Mouse (Mus musculus): Measurements from ENCODE around the gene Resf1.
"Not testable (repeated sequence)": the region's sequence is repeated elsewhere in the genome, so short reads cannot be mapped to it uniquely, and the experiment has no call there.

Gene Resf1

GRCm38 (mm10) chr6:149344372-149344771 lies 35.2 kb downstream of the Resf1 start:
- CTCF ChIA-PET, result no interaction called here

DNA sequence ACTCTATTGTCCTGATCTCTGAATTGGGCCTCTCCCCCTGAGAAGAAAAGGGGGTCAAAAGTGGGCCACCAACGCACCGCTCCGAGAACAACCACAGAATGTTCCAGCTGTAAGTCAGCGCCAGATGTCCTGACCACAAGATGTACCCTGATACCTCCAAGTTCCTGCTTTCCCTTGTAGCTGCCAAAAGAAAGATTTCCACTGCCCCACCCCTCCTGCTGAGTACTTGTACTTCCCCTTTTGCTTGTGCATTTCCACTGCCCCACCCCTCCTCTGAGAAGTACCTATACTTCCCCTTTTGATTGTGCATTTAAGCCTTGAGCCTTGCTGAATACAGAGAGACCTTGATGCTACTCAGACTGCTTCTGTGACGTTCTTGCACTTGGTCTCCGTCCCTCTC lies 39.0 kb downstream of the Resf1 start:
- CTCF ChIA-PET, result not testable (repeated sequence)

- CTCF ChIA-PET, result interaction anchor here (0.7 kb wide), 1 partner anchor 12 kb away, joined by 13 read pairs; no protein-coding TSS in a partner anchor
Observed at GRCm38 (mm10) chr6:149354826-149355495, 45.7 kb downstream of the Resf1 start.

DNA sequence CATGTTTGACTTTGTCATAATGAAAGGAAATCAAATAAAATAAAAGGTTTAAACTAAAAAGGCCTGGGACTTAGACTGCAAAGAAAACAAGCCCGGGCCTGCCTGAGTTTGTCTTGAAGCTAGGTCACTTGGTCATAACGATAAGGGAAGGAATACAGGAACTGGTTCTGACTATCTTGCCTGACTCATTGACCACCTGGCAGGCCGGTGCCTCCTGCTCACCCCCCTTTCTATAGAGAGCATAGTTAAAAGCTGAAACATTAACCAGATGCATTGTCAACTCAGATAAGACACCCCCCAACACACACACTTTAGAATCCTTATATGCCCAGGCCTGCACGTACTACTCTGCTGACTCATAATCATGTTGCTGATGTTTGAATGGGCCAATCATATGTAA lies 46.6 kb downstream of the Resf1 start:
- CTCF ChIA-PET, result not testable (repeated sequence)

DNA sequence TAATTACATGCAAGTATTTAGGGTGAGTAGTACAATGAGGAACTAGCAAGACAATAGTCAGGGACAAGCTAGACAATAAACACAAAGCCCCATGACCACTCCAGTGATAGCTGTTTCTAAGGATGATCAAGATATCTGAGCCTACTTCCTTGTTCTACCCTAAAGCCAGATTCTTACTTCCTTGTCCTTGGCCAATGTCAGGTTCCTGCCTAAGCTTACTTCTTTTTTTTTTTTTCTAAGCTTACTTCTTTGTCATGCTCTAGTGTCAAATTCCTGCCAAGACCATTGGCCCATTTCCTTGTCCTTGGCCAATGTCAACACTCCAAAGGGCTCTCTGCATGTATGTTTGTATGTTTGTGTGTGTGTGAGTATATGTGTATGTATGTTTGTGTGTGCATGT lies 47.9 kb downstream of the Resf1 start:
- CTCF ChIA-PET, result no interaction called here

DNA sequence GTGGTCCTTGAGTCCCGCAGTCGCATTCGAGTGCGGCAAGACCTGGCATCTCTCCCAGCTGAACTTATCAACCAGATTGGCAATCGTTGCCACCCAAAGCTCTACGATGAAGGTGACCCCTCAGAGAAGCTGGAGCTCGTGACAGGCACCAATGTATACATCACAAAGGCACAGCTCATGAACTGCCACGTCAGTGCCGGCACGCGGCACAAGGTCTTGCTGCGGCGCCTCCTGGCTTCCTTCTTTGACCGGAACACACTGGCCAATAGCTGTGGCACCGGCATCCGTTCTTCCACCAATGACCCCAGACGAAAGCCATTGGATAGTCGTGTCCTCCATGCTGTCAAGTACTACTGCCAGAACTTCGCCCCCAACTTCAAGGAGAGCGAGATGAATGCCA lies 53.3 kb downstream of the Resf1 start:
- CTCF ChIA-PET, result not testable (repeated sequence)

- CTCF ChIA-PET, result not testable (repeated sequence)
Observed at GRCm38 (mm10) chr6:149365975-149366374, 56.8 kb downstream of the Resf1 start.

DNA sequence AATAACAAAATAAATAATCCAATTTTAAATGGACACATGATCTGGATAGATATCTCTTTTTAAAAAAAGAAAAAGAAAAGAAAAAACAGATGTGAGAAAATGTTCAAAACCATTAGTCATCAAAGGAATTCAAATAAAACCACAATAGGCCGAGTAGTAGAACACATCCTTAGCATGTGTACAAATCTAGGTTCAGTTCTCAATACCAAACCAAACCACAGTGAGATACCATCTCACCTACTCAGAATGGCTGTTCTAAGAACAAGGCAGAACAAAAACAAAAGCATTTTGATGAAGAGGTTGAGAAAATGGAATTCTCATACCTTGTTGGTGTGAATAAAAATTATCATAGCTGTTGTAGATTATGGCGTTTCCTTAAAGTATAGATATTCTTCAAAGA lies 57.2 kb downstream of the Resf1 start:
- CTCF ChIA-PET, result no interaction called here

DNA sequence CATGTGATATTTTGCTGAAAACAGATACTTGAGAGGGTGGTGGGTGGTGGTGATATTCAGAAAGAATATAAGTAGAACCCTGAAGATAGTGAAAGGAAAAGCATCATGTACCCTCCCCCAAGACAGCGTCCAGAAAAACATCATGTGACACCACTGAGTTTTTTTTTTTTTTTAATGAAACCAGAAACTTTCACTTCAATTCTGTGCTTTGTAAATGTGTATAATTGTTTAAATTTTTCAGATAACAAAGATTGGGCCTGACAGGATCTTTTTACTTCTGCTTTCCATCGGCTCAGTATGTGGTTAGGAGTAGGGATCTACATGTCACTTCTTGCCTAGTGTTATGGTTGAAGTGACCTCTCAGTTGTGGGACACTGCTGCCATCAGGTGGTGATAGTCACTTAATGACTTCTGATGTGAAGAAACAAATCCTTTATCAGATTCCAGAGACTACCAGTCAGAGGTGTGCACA lies 65.8 kb downstream of the Resf1 start:
- CTCF ChIA-PET, result interaction anchor here (1.1 kb wide), 1 partner anchor 182 kb away, joined by 3 read pairs; no protein-coding TSS in a partner anchor

DNA sequence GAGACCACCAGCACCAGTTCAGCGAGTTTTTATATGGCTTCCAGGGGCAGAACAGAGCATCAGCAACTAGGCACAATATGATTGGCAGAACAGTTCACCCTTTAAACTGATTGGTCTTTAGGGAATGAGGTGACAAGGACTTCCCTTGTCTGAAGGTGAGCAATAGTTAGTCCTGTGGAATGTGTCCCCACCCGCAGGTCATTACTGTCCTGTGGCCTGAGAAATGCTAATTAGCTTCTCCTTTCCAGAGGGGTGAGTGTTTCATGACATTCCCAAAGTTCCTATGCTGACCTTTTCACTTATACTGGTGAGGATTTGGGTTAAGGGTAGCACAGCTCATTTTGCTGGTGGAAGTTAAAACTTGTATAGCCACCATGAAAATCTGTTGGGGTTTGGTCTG lies 74.3 kb downstream of the Resf1 start:
- CTCF ChIA-PET, result interaction anchor here (0.6 to 0.8 kb wide), 2 partner anchors 9 to 263 kb away, joined by 3 to 7 read pairs; no protein-coding TSS in a partner anchor
